Mouse (Mus musculus) ES-E14 (cell line): ENCODE results near the gene Fndc4. TPM values are rescaled to one million over a fixed set of nuclear protein-coding genes. Genes with fewer than 3 reads are reported as not detected.

Source experiments
- DNase-seq: peaks from one replicate; pipeline ENCODE4 v3.0.0-alpha.2; 2013; ENCODE audit warnings: low read depth, low spot score
- H3K27ac ChIP-seq: 2 replicates; pipeline ENCODE4 v1.5.1; 2012; ENCODE audit warnings: low read depth, mild to moderate bottlenecking, low read length, moderate library complexity, mixed read lengths; ENCODE audit not compliant: poor library complexity, insufficient read depth, severe bottlenecking
- H3K36me3 ChIP-seq: 2 replicates; pipeline ENCODE4 v1.6.1; 2012; ENCODE audit warnings: mild to moderate bottlenecking, low read length, moderate library complexity, mixed read lengths; ENCODE audit not compliant: control insufficient read depth, poor library complexity, insufficient read depth, severe bottlenecking
- H3K4me1 ChIP-seq, 2 experiments: fragments of 150-350 bp in 1 of 2; sonication (generic) in 1 of 2; 2 replicates each; pipeline ENCODE4 v1.6.1; 2012; ENCODE audit warnings: low read length in 2 of 2, mild to moderate bottlenecking in 1 of 2, mixed read lengths in 1 of 2; ENCODE audit not compliant: control insufficient read depth in 2 of 2, insufficient read depth in 2 of 2, poor library complexity in 1 of 2
- H3K4me3 ChIP-seq, 2 experiments: fragments of 150-350 bp in 1 of 2; sonication (generic) in 1 of 2; 2 replicates each; pipeline ENCODE4 v1.5.1; 2012; ENCODE audit warnings: low read length in 2 of 2, low read depth in 1 of 2, mild to moderate bottlenecking in 1 of 2, mixed read lengths in 1 of 2; ENCODE audit not compliant: insufficient read depth in 1 of 2, poor library complexity in 1 of 2, severe bottlenecking in 1 of 2
- H3K9ac ChIP-seq: 2 replicates; pipeline ENCODE4 v1.6.1; 2012; ENCODE audit warnings: low read depth, mild to moderate bottlenecking, low read length, mixed read lengths; ENCODE audit not compliant: poor library complexity, insufficient read depth, severe bottlenecking
- H3K9me3 ChIP-seq: fragments of 150-350 bp; sonication (generic); 2 replicates; pipeline ENCODE4 v1.6.1; 2012; ENCODE audit warnings: low read depth, mild to moderate bottlenecking, low read length; ENCODE audit not compliant: control insufficient read depth, insufficient read depth
- CHD2 ChIP-seq: IDR thresholded peaks from 2 replicates; pipeline ENCODE4 v1.6.1; 2014; ENCODE audit warnings: mild to moderate bottlenecking, low read depth, low read length, inconsistent platforms
- HCFC1 ChIP-seq: IDR thresholded peaks from 2 replicates; pipeline ENCODE4 v1.6.1; 2012; ENCODE audit warnings: low read length, inconsistent platforms, borderline replicate concordance; ENCODE audit not compliant: insufficient read depth
- MAFK ChIP-seq: IDR thresholded peaks from 2 replicates; pipeline ENCODE4 v1.6.1; 2014; ENCODE audit warnings: mild to moderate bottlenecking, low read depth, low read length, inconsistent platforms; ENCODE audit not compliant: insufficient read depth
- ZC3H11A ChIP-seq: IDR thresholded peaks from 2 replicates; pipeline ENCODE4 v1.6.1; 2012; ENCODE audit warnings: low read depth, mild to moderate bottlenecking, inconsistent platforms, low read length, borderline replicate concordance
- ZNF384 ChIP-seq: IDR thresholded peaks from 2 replicates; pipeline ENCODE4 v1.6.1; 2012; ENCODE audit warnings: low read depth, low read length, inconsistent platforms
- in situ Hi-C, 2 experiments: fragments of 600-800 bp; cut with MboI; formaldehyde crosslinking; loops; one replicate each; pipeline ENCODE4 v1.15.1; 2025; ENCODE audit warnings: low sequenced_read_pairs in 2 of 2, inconsistent platforms in 1 of 2; ENCODE audit not compliant: unreplicated experiment in 2 of 2
- total RNA-seq: library from RNA; depleted of rRNA; stranded (reverse); fragments of 300-350 nt; gene quantifications from 2 replicates; pipeline ENCODE4 v1.2.3, GENCODE M21; 2012

Fndc4 gene
- total RNA-seq, 1 experiment = 14.2 TPM

DNA sequence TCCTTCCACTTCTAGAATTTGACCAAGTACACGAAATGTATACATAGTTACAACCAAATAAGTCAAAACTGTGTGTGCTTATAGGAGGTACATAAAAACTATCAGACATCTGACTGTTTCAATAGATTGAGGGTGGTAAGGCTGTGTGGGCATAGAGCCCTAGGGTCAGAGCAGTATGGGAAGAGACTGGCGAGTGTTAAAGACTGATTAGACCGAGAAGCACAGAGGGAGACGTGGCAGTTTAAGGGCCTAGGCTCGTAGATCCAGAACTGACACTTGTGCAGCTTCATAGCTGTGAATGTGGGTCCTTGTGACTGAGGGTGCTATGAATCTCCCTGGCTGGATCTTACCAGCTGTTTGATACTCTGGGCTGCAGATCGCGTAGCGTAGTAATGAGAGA lies 41.0 kb downstream of the Fndc4 start:
- Histone ChIP-seq H3K9me3 (no peaks in the 10 kb centered on the region), H3K4me3 (no peak overlapping the region), H3K36me3 (peaks cover 17% of the 10 kb centered on the region), H3K27ac (no peak overlapping the region), H3K9ac (no peak overlapping the region), H3K4me1 (peaks cover 3 to 30% of the 10 kb centered on the region in 2 experiments; a peak in 3 of 4 replicates)
- no peak for DNase-seq
- in situ Hi-C loops = no loop called here
- TF ChIP-seq MAFK (no peak), CHD2 (no peak), ZC3H11A (no peak), HCFC1 (no peak)

GRCm38 (mm10) chr5:31254452-31254851 lies 41.4 kb downstream of the Fndc4 start:
- no peaks in the 10 kb centered on the region for H3K9me3 ChIP-seq
- in situ Hi-C loops = no loop called here
- no peak for DNase-seq
- peaks cover 19% of the 10 kb centered on the region for H3K36me3 ChIP-seq
- H3K4me1 ChIP-seq = peaks cover 3 to 30% of the 10 kb centered on the region in 2 experiments; a peak in 3 of 4 replicates
- no peak for TF ChIP-seq ZNF384
- no peak for TF ChIP-seq CHD2
- no peak for TF ChIP-seq ZC3H11A
- TF ChIP-seq MAFK = no peak
- TF ChIP-seq HCFC1 = no peak
- H3K27ac ChIP-seq = no peak overlapping the region
- H3K4me3 ChIP-seq = no peak overlapping the region
- H3K9ac ChIP-seq = no peak overlapping the region

DNA sequence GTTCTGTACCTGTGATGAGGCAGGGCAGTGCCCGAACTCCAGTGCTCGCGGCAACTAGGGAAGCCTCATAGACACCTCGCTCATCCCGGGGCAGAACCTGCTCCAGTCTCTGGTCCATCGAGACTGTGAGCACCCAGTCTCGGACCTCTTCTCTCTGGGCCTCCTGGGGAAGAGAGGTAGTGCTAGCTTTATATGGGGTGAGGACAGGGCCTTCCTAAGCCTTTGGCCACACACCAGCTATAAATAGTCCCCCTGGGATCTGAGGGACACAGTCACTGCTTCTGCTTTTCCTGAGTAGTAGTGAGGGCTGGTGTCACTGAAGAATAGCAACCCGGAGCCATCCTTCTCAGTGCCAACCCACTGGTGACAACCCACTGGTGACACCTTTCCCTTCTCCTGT lies 42.1 kb downstream of the Fndc4 start:
- H3K9ac ChIP-seq = no peak overlapping the region
- no peak for DNase-seq
- in situ Hi-C loops = no loop called here
- H3K36me3 ChIP-seq = peaks cover 20% of the 10 kb centered on the region
- H3K4me1 ChIP-seq = peaks cover 3 to 30% of the 10 kb centered on the region in 2 experiments; a peak in 3 of 4 replicates
- TF ChIP-seq HCFC1 (no peak), ZC3H11A (no peak), CHD2 (no peak), MAFK (no peak), ZNF384 (no peak)
- H3K27ac ChIP-seq = no peak overlapping the region
- H3K9me3 ChIP-seq = no peaks in the 10 kb centered on the region
- H3K4me3 ChIP-seq = no peak overlapping the region

- no peak overlapping the region for H3K9ac ChIP-seq
- no peak overlapping the region for H3K27ac ChIP-seq
- no peak for DNase-seq
- H3K9me3 ChIP-seq = no peaks in the 10 kb centered on the region
- no peak overlapping the region for H3K4me3 ChIP-seq
- H3K36me3 ChIP-seq = peaks cover 20% of the 10 kb centered on the region
- TF ChIP-seq ZNF384 (no peak), CHD2 (no peak), ZC3H11A (no peak)
- in situ Hi-C loops = no loop called here
- peaks cover 3 to 30% of the 10 kb centered on the region in 2 experiments; a peak in 3 of 4 replicates for H3K4me1 ChIP-seq
Measured at GRCm38 (mm10) chr5:31252795-31253545, 42.9 kb downstream of the Fndc4 start.
